Mouse (Mus musculus) A20 (cell line): ENCODE measurements around the gene Tom1l1.
A peak's percentile ranks its signal among the peaks of the same experiment; 100 is the strongest.

ENCODE experiments used
- DNase-seq: peaks from one replicate; pipeline ENCODE4 v3.0.0-alpha.2; 2011; ENCODE audit warnings: low read depth, low spot score

Gene Tom1l1

DNA sequence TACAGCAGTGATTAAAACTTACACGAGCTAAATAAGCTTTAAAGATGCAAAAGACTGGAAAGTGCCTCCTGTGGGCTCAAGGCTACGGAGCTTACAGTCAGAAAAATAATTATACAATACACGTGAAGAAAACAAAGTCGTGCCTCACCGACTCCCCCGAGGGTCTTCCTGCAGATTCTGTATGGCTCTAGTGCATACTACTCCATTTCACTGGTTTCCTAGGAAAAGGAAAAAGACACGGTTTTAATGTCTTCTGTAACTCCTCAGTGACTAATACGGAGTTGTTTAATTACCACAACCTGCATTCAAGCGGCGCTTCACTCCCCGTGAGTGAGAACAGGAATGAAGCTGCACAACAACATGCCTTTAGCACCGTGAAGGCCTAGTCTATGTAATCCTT, 66.1 kb downstream of the Tom1l1 start:
- no peak for DNase-seq

DNA sequence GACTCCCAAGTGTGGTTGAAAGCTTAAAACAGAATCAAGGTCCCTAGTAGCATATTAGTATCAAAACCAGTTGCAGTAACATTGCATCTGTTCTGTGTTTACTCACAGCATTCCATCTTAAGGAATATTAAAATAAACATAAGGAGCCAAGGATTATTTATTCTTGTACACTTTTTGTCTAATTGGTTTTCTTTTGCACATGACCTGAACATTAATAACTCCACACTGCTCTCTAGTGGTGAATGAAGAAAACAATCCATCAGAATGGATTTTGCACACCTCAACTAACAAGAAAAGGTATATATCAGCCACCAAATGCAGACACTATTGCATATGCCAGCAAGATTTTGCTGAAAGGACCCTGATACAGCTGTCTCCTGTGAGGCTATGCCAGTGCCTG, 71.7 kb downstream of the Tom1l1 start:
- DNase-seq = peak; percentile 38

DNA sequence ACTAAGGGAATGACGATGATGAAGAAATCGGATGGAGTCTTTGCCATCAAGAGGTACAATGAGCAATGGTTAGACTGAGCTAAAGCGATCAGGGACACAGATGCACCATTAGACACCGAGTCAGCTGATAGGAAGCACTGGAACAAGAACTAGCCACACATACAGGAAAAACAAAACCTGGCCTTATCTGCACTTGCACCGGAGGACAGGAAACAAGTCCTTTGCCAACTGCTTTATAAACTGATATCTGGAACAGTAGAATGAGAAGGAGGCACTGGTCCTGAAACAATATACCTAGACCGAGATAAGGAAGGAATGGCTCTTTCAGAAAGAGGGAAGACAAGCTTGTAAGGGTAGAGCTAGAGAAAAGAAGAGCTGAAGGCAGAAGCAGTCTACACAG, 73.4 kb downstream of the Tom1l1 start:
- DNase-seq = no peak

DNA sequence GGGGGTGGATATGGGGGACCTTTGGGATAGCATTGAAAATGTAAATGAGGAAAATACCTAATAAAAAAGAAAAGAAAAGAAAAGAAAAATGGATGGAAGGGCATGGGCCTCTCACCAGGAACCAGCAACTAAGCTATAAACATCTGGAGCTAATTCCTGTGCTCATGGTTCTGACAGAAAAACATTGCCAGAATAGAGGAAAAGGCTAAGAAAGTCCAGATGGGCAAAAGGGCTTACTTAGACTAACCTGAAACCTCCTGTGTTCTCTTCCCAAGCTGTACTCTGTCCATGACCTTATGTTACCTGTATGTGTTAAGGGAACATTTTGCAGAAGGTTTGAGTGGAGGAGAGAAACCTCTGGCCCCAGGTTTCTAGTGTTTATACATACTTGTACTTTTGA, 76.0 kb downstream of the Tom1l1 start:
- DNase-seq = no peak

DNA sequence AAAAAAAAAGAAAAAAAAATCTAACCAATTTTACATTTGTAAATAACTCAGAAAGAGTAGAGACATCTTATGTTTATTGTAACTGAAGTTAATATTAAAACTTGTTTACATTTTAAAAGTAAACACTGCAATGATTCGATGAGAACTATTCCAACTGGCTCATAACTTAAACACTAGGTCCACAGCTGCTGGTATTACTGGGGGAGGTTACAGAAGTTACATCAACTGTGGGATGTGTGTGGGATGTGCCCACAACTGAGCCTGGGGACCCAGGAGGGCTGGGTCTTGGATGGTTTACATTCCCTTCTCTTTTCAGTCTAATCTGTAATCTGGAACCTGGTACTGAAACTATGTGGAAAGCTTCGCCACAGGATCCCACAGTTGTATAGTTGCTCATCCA, 85.1 kb downstream of the Tom1l1 start:
- DNase-seq = no peak

DNA sequence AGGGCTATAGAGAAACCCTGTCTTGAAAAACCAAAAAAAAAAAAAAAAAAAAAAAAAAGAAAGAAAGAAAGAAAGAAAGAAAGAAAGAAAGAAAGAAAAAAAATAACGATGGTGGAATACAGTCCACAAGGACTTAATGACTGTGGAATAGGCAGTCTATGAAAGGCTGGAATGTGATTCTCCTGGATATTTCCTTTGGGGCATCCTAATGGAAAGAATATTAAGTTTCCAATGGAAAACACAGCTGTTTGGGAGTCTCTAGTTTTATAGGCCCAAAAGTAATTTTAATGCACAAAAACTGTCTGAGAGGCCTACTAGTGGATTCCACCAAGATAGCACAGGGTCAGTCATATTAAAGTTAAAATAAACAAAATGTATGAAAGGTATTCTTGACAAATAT, 92.3 kb downstream of the Tom1l1 start:
- no peak for DNase-seq
